ENCODE assay signal across 13 mouse cellular contexts in the genomic region with DNA sequence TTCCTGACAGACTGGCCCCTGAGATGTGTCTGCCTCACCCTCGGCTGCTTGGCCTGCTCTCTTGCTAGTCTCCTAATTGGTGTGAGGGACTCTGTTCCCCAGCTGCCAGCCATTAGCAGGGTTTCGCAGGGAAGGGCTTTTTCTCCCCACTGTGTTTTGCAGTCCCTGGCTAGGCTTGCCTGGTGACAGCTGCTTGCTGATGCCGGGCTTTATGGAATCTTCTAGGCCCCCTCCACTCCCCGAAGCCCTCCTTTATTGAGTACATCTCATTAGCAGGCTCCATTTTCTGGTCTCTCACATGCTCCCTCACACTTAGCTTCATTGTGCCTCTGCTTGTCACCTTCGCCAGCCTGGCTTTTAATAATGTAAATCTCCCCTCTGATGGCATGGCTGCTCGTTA.
A peak's percentile ranks its signal among the peaks of the same experiment; 100 is the strongest.
DNase-seq lines count a peak whose midpoint lies in the region; ATAC-seq and TF ChIP-seq lines count a peak whose summit lies in the region.
"Had no signal": no experiment of that assay in that cellular context is flagged by ENCODE, and none has a peak within 500 bp of the region (broad histone marks: within the 10 kb centered on the region; RNA-seq: fewer than 3 reads in every experiment).

No protein-coding gene starts in this region.

- H3K4me3 ChIP-seq in embryonic facial prominence, embryonic 10.5 days, result no peak overlapping the region
- no peak overlapping the region for H3K4me3 ChIP-seq in forebrain, postnatal 0 days (ENCODE audit: low read depth, low read length)
- H3K4me3 ChIP-seq in limb, embryonic 12.5 days (replicated peaks), result no peak overlapping the region
- H3K4me3 ChIP-seq: layer of hippocampus, adult 2 months; liver, embryonic 13.5 days had no signal

- ATAC-seq in forebrain, postnatal 0 days, result peak; percentile 88
- ATAC-seq in limb, embryonic 12.5 days (ENCODE audit: insufficient number of reproducible peaks, insufficient read depth, low FRiP score, low TSS enrichment, low read depth), result peak; percentile 49; the same call in 1 of the 2 replicates
- ATAC-seq: intestine, postnatal 0 days had no signal

- 0 out of 2 replicates have a peak overlapping the region, but pooled peaks have one; percentile 48 for H3K27ac ChIP-seq in embryonic facial prominence, embryonic 10.5 days (replicated peaks)
- no peak overlapping the region for H3K27ac ChIP-seq in forebrain, postnatal 0 days (ENCODE audit: low read depth, low read length)
- peak overlapping the region; percentile 85 for H3K27ac ChIP-seq in limb, embryonic 12.5 days
- H3K27ac ChIP-seq: layer of hippocampus, adult 2 months; liver, embryonic 13.5 days had no signal

- no peak for TF ChIP-seq CTCF in brain, embryonic 14.5 days (IDR thresholded peaks at IDR 0.05; ENCODE audit: borderline replicate concordance, extremely low read depth, insufficient read depth, insufficient read length)
- TF ChIP-seq CTCF in forebrain, postnatal 0 days (IDR thresholded peaks at IDR 0.05; ENCODE audit: low read depth), result no peak

- H3K9ac ChIP-seq in forebrain, postnatal 0 days, result no peak overlapping the region
- H3K9ac ChIP-seq in limb, embryonic 12.5 days (replicated peaks), result no peak overlapping the region
- H3K9ac ChIP-seq: liver, embryonic 13.5 days had no signal

- H3K4me1 ChIP-seq in embryonic facial prominence, embryonic 10.5 days, result peaks cover 18% of the 10 kb centered on the region
- H3K4me1 ChIP-seq in forebrain, postnatal 0 days (ENCODE audit: insufficient read depth), result no peaks in the 10 kb centered on the region; the same call in 1 of the 2 replicates
- peaks cover 32% of the 10 kb centered on the region for H3K4me1 ChIP-seq in limb, embryonic 12.5 days (replicated peaks)
- H3K4me1 ChIP-seq: liver, embryonic 13.5 days had no signal

- DNase-seq in brain, embryonic 14.5 days (ENCODE audit: low read depth), result peak; percentile 96
- peak; percentile 20 for DNase-seq in embryonic facial prominence, embryonic 10.5 days (ENCODE audit: low spot score)
- DNase-seq in forebrain, postnatal 0 days, result peak; percentile 58
- DNase-seq in kidney, adult 18-20 months, result no peak
- DNase-seq in left cerebral cortex, adult 8-10 months (ENCODE audit: low spot score in 2 of 2), result no peak
- no peak for DNase-seq in right cerebral cortex, postnatal 25 days
- no peak for DNase-seq in left cerebral cortex, adult 9 months (ENCODE audit: low spot score in 2 of 2)
- DNase-seq: adrenal gland, postnatal 25 days; gastrocnemius, postnatal 25 days; liver, embryonic 13.5 days had no signal

- no peaks in the 10 kb centered on the region for H3K27me3 ChIP-seq in embryonic facial prominence, embryonic 10.5 days (replicated peaks; ENCODE audit: low read depth, poor library complexity, severe bottlenecking)
- H3K27me3 ChIP-seq in forebrain, postnatal 0 days (ENCODE audit: insufficient read depth, low read length), result no peaks in the 10 kb centered on the region
- no peaks in the 10 kb centered on the region for H3K27me3 ChIP-seq in limb, embryonic 12.5 days
- H3K27me3 ChIP-seq: liver, embryonic 13.5 days had no signal

- no peaks in the 10 kb centered on the region for H3K9me3 ChIP-seq in embryonic facial prominence, embryonic 10.5 days
- H3K9me3 ChIP-seq in forebrain, postnatal 0 days (ENCODE audit: low read length), result no peaks in the 10 kb centered on the region
- no peaks in the 10 kb centered on the region for H3K9me3 ChIP-seq in limb, embryonic 12.5 days
- H3K9me3 ChIP-seq: liver, embryonic 13.5 days had no signal

- WGBS in embryonic facial prominence, embryonic 10.5 days, result 64% methylated on average over 6 of the region's 6 CpGs
- 18% methylated on average over 6 of the region's 6 CpGs for WGBS in forebrain, postnatal 0 days
- 21% methylated on average over 6 of the region's 6 CpGs for WGBS in limb, embryonic 12.5 days

- no peak overlapping the region for H3K4me2 ChIP-seq in forebrain, postnatal 0 days (ENCODE audit: low read depth)
- no peak overlapping the region for H3K4me2 ChIP-seq in limb, embryonic 12.5 days
- H3K4me2 ChIP-seq: liver, embryonic 13.5 days had no signal

- H3K36me3 ChIP-seq in embryonic facial prominence, embryonic 10.5 days (replicated peaks), result no peaks in the 10 kb centered on the region
- H3K36me3 ChIP-seq in forebrain, postnatal 0 days (ENCODE audit: insufficient read depth), result no peaks in the 10 kb centered on the region
- peaks cover 6% of the 10 kb centered on the region; the same call in 1 of the 2 replicates for H3K36me3 ChIP-seq in limb, embryonic 12.5 days
- H3K36me3 ChIP-seq: liver, embryonic 13.5 days had no signal

- no peak for TF ChIP-seq POLR2A in brain, embryonic 14.5 days (IDR thresholded peaks at IDR 0.05; ENCODE audit: borderline replicate concordance, extremely low read depth, insufficient read depth, insufficient read length, poor library complexity, severe bottlenecking)

Comparison
In these comparisons a context has a peak if more than half of its experiments do, and no peak if none do; other contexts are left out.
1. DNase-seq: peak in brain, embryonic 14.5 days (single experiment), embryonic facial prominence, embryonic 10.5 days (single experiment) and forebrain, postnatal 0 days (single experiment); none in kidney, adult 18-20 months (single experiment), left cerebral cortex, adult 8-10 months (0 of 2), right cerebral cortex, postnatal 25 days (single experiment) and left cerebral cortex, adult 9 months (0 of 2).